Mouse (Mus musculus): ENCODE data around the gene Lpin2. TPM values are rescaled to one million over a fixed set of nuclear protein-coding genes. Genes with fewer than 3 reads are reported as not detected.

The Lpin2 gene
- total and polyA plus RNA-seq, 2 experiments = 22.4 to 314 TPM

GRCm38 (mm10) chr17:71254106-71254505, 71.7 kb downstream of the Lpin2 start:
- Histone ChIP-seq H3K36me3 (ENCODE audit: control insufficient read depth, insufficient read depth, low read length) (peaks cover 22% of the 10 kb centered on the region), H3K27me3 (ENCODE audit: control insufficient read depth, insufficient read depth, low read length) (no peaks in the 10 kb centered on the region), H3K79me2 (ENCODE audit: control insufficient read depth, insufficient read depth, low read length) (no peaks in the 10 kb centered on the region), H3K27ac (replicated peaks; ENCODE audit: insufficient read depth, low read depth, low read length) (no peak overlapping the region), H3K9ac (ENCODE audit: low read depth, low read length) (no peak overlapping the region), H3K4me3 (ENCODE audit: insufficient read depth, low read depth, low read length) (no peak overlapping the region), H3K4me1 (ENCODE audit: control insufficient read depth, insufficient read depth, low read length) (no peaks in the 10 kb centered on the region)
- TF ChIP-seq POLR2A (IDR thresholded peaks at IDR 0.05; ENCODE audit: extremely low read depth, insufficient read depth, low read length) = no peak
- no peak for TF ChIP-seq CTCF (IDR thresholded peaks at IDR 0.05; ENCODE audit: low read depth, low read length)
- 65% methylated on average over 5 of the region's 5 CpGs for WGBS
- DNase-seq (ENCODE audit: extremely low read depth, low read depth, low spot score) = peak; percentile 64

GRCm38 (mm10) chr17:71254736-71255135, 72.4 kb downstream of the Lpin2 start:
- TF ChIP-seq POLR2A (IDR thresholded peaks at IDR 0.05; ENCODE audit: extremely low read depth, insufficient read depth, low read length) (no peak), CTCF (IDR thresholded peaks at IDR 0.05; ENCODE audit: low read depth, low read length) (peak; percentile 66)
- Histone ChIP-seq H3K27me3 (ENCODE audit: control insufficient read depth, insufficient read depth, low read length) (no peaks in the 10 kb centered on the region), H3K4me1 (ENCODE audit: control insufficient read depth, insufficient read depth, low read length) (no peaks in the 10 kb centered on the region), H3K36me3 (ENCODE audit: control insufficient read depth, insufficient read depth, low read length) (peaks cover 16% of the 10 kb centered on the region), H3K27ac (replicated peaks; ENCODE audit: insufficient read depth, low read depth, low read length) (no peak overlapping the region), H3K9ac (ENCODE audit: low read depth, low read length) (no peak overlapping the region), H3K4me3 (ENCODE audit: insufficient read depth, low read depth, low read length) (no peak overlapping the region), H3K79me2 (ENCODE audit: control insufficient read depth, insufficient read depth, low read length) (no peaks in the 10 kb centered on the region)
- no peak for DNase-seq (ENCODE audit: extremely low read depth, low read depth, low spot score)
- 47% methylated on average over 6 of the region's 6 CpGs for WGBS

- no peaks in the 10 kb centered on the region for H3K4me1 ChIP-seq (ENCODE audit: control insufficient read depth, insufficient read depth, low read length)
Observed at GRCm38 (mm10) chr17:71256068-71256615, 73.8 kb downstream of the Lpin2 start.

GRCm38 (mm10) chr17:71256806-71257536, 74.6 kb downstream of the Lpin2 start:
- Histone ChIP-seq H3K36me3 (ENCODE audit: control insufficient read depth, insufficient read depth, low read length) (no peaks in the 10 kb centered on the region), H3K4me3 (ENCODE audit: insufficient read depth, low read depth, low read length) (no peak overlapping the region), H3K4me1 (ENCODE audit: control insufficient read depth, insufficient read depth, low read length) (no peaks in the 10 kb centered on the region), H3K9ac (ENCODE audit: low read depth, low read length) (no peak overlapping the region), H3K27ac (replicated peaks; ENCODE audit: insufficient read depth, low read depth, low read length) (no peak overlapping the region), H3K79me2 (ENCODE audit: control insufficient read depth, insufficient read depth, low read length) (no peaks in the 10 kb centered on the region), H3K27me3 (ENCODE audit: control insufficient read depth, insufficient read depth, low read length) (no peaks in the 10 kb centered on the region)
- TF ChIP-seq POLR2A (IDR thresholded peaks at IDR 0.05; ENCODE audit: extremely low read depth, insufficient read depth, low read length) (no peak), CTCF (IDR thresholded peaks at IDR 0.05; ENCODE audit: low read depth, low read length) (no peak)
- no peak for DNase-seq (ENCODE audit: extremely low read depth, low read depth, low spot score)
- 82% methylated on average over 13 of the region's 13 CpGs for WGBS

More at GRCm38 (mm10) chr17:71256068-71256615, 73.8 kb downstream of the Lpin2 start:
- 68% methylated on average over 14 of the region's 14 CpGs for WGBS
- Histone ChIP-seq H3K9ac (ENCODE audit: low read depth, low read length) (no peak overlapping the region), H3K79me2 (ENCODE audit: control insufficient read depth, insufficient read depth, low read length) (no peaks in the 10 kb centered on the region), H3K27ac (replicated peaks; ENCODE audit: insufficient read depth, low read depth, low read length) (no peak overlapping the region), H3K36me3 (ENCODE audit: control insufficient read depth, insufficient read depth, low read length) (peaks cover 2% of the 10 kb centered on the region; the same call in 1 of the 2 replicates), H3K4me3 (ENCODE audit: insufficient read depth, low read depth, low read length) (no peak overlapping the region), H3K27me3 (ENCODE audit: control insufficient read depth, insufficient read depth, low read length) (no peaks in the 10 kb centered on the region)
- peak; percentile 64 for DNase-seq (ENCODE audit: extremely low read depth, low read depth, low spot score)
- TF ChIP-seq POLR2A (IDR thresholded peaks at IDR 0.05; ENCODE audit: extremely low read depth, insufficient read depth, low read length) (no peak), CTCF (IDR thresholded peaks at IDR 0.05; ENCODE audit: low read depth, low read length) (no peak)

- Histone ChIP-seq H3K36me3 (ENCODE audit: control insufficient read depth, insufficient read depth, low read length) (no peaks in the 10 kb centered on the region), H3K27ac (replicated peaks; ENCODE audit: insufficient read depth, low read depth, low read length) (no peak overlapping the region), H3K4me1 (ENCODE audit: control insufficient read depth, insufficient read depth, low read length) (no peaks in the 10 kb centered on the region), H3K27me3 (ENCODE audit: control insufficient read depth, insufficient read depth, low read length) (no peaks in the 10 kb centered on the region), H3K9ac (ENCODE audit: low read depth, low read length) (no peak overlapping the region), H3K79me2 (ENCODE audit: control insufficient read depth, insufficient read depth, low read length) (no peaks in the 10 kb centered on the region), H3K4me3 (ENCODE audit: insufficient read depth, low read depth, low read length) (no peak overlapping the region)
- TF ChIP-seq POLR2A (IDR thresholded peaks at IDR 0.05; ENCODE audit: extremely low read depth, insufficient read depth, low read length) (no peak), CTCF (IDR thresholded peaks at IDR 0.05; ENCODE audit: low read depth, low read length) (no peak)
- peak; percentile 6 for DNase-seq (ENCODE audit: extremely low read depth, low read depth, low spot score)
- WGBS = 74% methylated on average over 11 of the region's 11 CpGs
Observed at GRCm38 (mm10) chr17:71259727-71260126, 77.4 kb downstream of the Lpin2 start.

GRCm38 (mm10) chr17:71260658-71261057, 78.3 kb downstream of the Lpin2 start:
- Histone ChIP-seq H3K27ac (replicated peaks; ENCODE audit: insufficient read depth, low read depth, low read length) (no peak overlapping the region), H3K4me3 (ENCODE audit: insufficient read depth, low read depth, low read length) (no peak overlapping the region), H3K79me2 (ENCODE audit: control insufficient read depth, insufficient read depth, low read length) (no peaks in the 10 kb centered on the region), H3K9ac (ENCODE audit: low read depth, low read length) (no peak overlapping the region), H3K4me1 (ENCODE audit: control insufficient read depth, insufficient read depth, low read length) (no peaks in the 10 kb centered on the region), H3K36me3 (ENCODE audit: control insufficient read depth, insufficient read depth, low read length) (no peaks in the 10 kb centered on the region), H3K27me3 (ENCODE audit: control insufficient read depth, insufficient read depth, low read length) (no peaks in the 10 kb centered on the region)
- TF ChIP-seq POLR2A (IDR thresholded peaks at IDR 0.05; ENCODE audit: extremely low read depth, insufficient read depth, low read length) (no peak), CTCF (IDR thresholded peaks at IDR 0.05; ENCODE audit: low read depth, low read length) (peak; percentile 29; the same call in 1 of the 2 replicates)
- DNase-seq (ENCODE audit: extremely low read depth, low read depth, low spot score) = no peak
- WGBS = 47% methylated on average over 3 of the region's 3 CpGs

Data from liver, adult 2 months (tissue).